Mouse (Mus musculus) liver, embryonic 15.5 days (tissue): ENCODE measurements at regions not wholly inside any gene's neighbourhood (a gene's known extent, or its start where the extent isn't known, plus 50 kb on each side); places are given as distances from the start of the nearest gene placed in this dataset.

Experiments
- ATAC-seq: fragments of 200-750 bp; cut with Nextera tagmentation; 2 replicates; pipeline ENCODE4 v1.8.0; 2017; ENCODE audit warnings: moderate number of reproducible peaks, mild to moderate bottlenecking, moderate library complexity; ENCODE audit not compliant: insufficient read depth
- H3K27ac ChIP-seq: fragments of 300-500 bp; sonication (generic); replicated peaks from 2 replicates; pipeline ENCODE4 v1.5.1; 2015; ENCODE audit warnings: mild to moderate bottlenecking, inconsistent platforms
- H3K27me3 ChIP-seq: fragments of 300-500 bp; sonication (generic); 2 replicates; pipeline ENCODE4 v1.6.1; 2015; ENCODE audit warnings: mild to moderate bottlenecking, inconsistent platforms
- H3K36me3 ChIP-seq: fragments of 300-500 bp; sonication (generic); replicated peaks from 2 replicates; pipeline ENCODE4 v1.6.1; 2015; ENCODE audit warnings: moderate library complexity, mild to moderate bottlenecking, inconsistent platforms
- H3K4me1 ChIP-seq: fragments of 300-500 bp; sonication (generic); replicated peaks from 2 replicates; pipeline ENCODE4 v1.6.1; 2015; ENCODE audit warnings: inconsistent platforms
- H3K4me2 ChIP-seq: fragments of 300-500 bp; sonication (generic); 2 replicates; pipeline ENCODE4 v1.6.1; 2015; ENCODE audit warnings: moderate library complexity, mild to moderate bottlenecking, inconsistent platforms
- H3K4me3 ChIP-seq: fragments of 300-500 bp; sonication (generic); replicated peaks from 2 replicates; pipeline ENCODE4 v1.5.1; 2015; ENCODE audit warnings: mild to moderate bottlenecking, inconsistent platforms
- H3K9ac ChIP-seq: fragments of 300-500 bp; sonication (generic); 2 replicates; pipeline ENCODE4 v1.6.1; 2015; ENCODE audit warnings: moderate library complexity, mild to moderate bottlenecking, inconsistent platforms
- H3K9me3 ChIP-seq: fragments of 300-500 bp; sonication (generic); replicated peaks from 2 replicates; pipeline ENCODE4 v1.6.1; 2016; ENCODE audit warnings: inconsistent platforms
- WGBS: fragments of 180-500 bp; shearing (Covaris S2); methylation state at CpG from one replicate; pipeline ENCODE4 v1.1.7; 2015; ENCODE audit warnings: mixed read lengths; ENCODE audit not compliant: insufficient replicate concordance; 5-methylcytosine and 5-hydroxymethylcytosine counted together

- H3K36me3 ChIP-seq, result no peaks in the 10 kb centered on the region
- H3K27me3 ChIP-seq, result no peaks in the 10 kb centered on the region
- H3K4me1 ChIP-seq, result no peaks in the 10 kb centered on the region
- H3K9ac ChIP-seq, result no peak overlapping the region
- no peak overlapping the region for H3K27ac ChIP-seq
- H3K4me2 ChIP-seq, result no peak overlapping the region
- H3K4me3 ChIP-seq, result no peak overlapping the region
- WGBS, result 46% methylated on average over 13 of the region's 13 CpGs
- no peaks in the 10 kb centered on the region for H3K9me3 ChIP-seq
- no peak for ATAC-seq
Measured at GRCm38 (mm10) chr12:110082921-110083320, 195.9 kb upstream of the Dio3 start.

- Histone ChIP-seq H3K36me3 (no peaks in the 10 kb centered on the region), H3K9me3 (no peaks in the 10 kb centered on the region), H3K4me3 (no peak overlapping the region), H3K4me1 (no peaks in the 10 kb centered on the region), H3K27ac (no peak overlapping the region), H3K9ac (no peak overlapping the region), H3K27me3 (no peaks in the 10 kb centered on the region), H3K4me2 (no peak overlapping the region)
- no peak for ATAC-seq
- WGBS, result 62% methylated on average over 5 of the region's 5 CpGs
Measured at GRCm38 (mm10) chr12:110083471-110083870, 195.4 kb upstream of the Dio3 start.

GRCm38 (mm10) chr12:110086921-110087320, 191.9 kb upstream of the Dio3 start:
- WGBS, result 72% methylated on average over 2 of the region's 2 CpGs
- Histone ChIP-seq H3K4me3 (no peak overlapping the region), H3K9me3 (no peaks in the 10 kb centered on the region), H3K36me3 (no peaks in the 10 kb centered on the region), H3K9ac (no peak overlapping the region), H3K27ac (no peak overlapping the region), H3K27me3 (no peaks in the 10 kb centered on the region), H3K4me1 (no peaks in the 10 kb centered on the region), H3K4me2 (no peak overlapping the region)
- no peak for ATAC-seq

- ATAC-seq, result no peak
- no peak overlapping the region for H3K4me2 ChIP-seq
- no peaks in the 10 kb centered on the region for H3K9me3 ChIP-seq
- no peak overlapping the region for H3K27ac ChIP-seq
- H3K4me3 ChIP-seq, result no peak overlapping the region
- H3K9ac ChIP-seq, result no peak overlapping the region
- no peaks in the 10 kb centered on the region for H3K36me3 ChIP-seq
- H3K27me3 ChIP-seq, result no peaks in the 10 kb centered on the region
- no peaks in the 10 kb centered on the region for H3K4me1 ChIP-seq
Measured at GRCm38 (mm10) chr12:110087812-110088211, 191.1 kb upstream of the Dio3 start.

- Histone ChIP-seq H3K9ac (no peak overlapping the region), H3K4me2 (no peak overlapping the region), H3K27me3 (no peaks in the 10 kb centered on the region), H3K36me3 (no peaks in the 10 kb centered on the region), H3K9me3 (no peaks in the 10 kb centered on the region), H3K4me3 (no peak overlapping the region), H3K4me1 (no peaks in the 10 kb centered on the region), H3K27ac (no peak overlapping the region)
- no peak for ATAC-seq
- 78% methylated on average over 7 of the region's 7 CpGs for WGBS
Measured at GRCm38 (mm10) chr12:110102186-110102585, 176.7 kb upstream of the Dio3 start.

- no peak overlapping the region for H3K4me3 ChIP-seq
- H3K27ac ChIP-seq, result no peak overlapping the region
- no peak overlapping the region for H3K9ac ChIP-seq
- no peaks in the 10 kb centered on the region for H3K36me3 ChIP-seq
- no peaks in the 10 kb centered on the region for H3K27me3 ChIP-seq
- no peaks in the 10 kb centered on the region; the same call in 1 of the 2 replicates for H3K9me3 ChIP-seq
- no peak overlapping the region for H3K4me2 ChIP-seq
- ATAC-seq, result no peak
- WGBS, result 53% methylated on average over 11 of the region's 11 CpGs
- H3K4me1 ChIP-seq, result no peaks in the 10 kb centered on the region
Measured at GRCm38 (mm10) chr12:110112051-110112722, 166.7 kb upstream of the Dio3 start.

GRCm38 (mm10) chr12:110112723-110113105, 166.2 kb upstream of the Dio3 start:
- no peak overlapping the region for H3K4me2 ChIP-seq
- H3K4me1 ChIP-seq, result no peaks in the 10 kb centered on the region
- no peak for ATAC-seq
- no peak overlapping the region for H3K9ac ChIP-seq
- no peaks in the 10 kb centered on the region; the same call in 1 of the 2 replicates for H3K9me3 ChIP-seq
- no peaks in the 10 kb centered on the region for H3K27me3 ChIP-seq
- 63% methylated on average over 7 of the region's 7 CpGs for WGBS
- no peak overlapping the region for H3K27ac ChIP-seq
- H3K36me3 ChIP-seq, result no peaks in the 10 kb centered on the region
- H3K4me3 ChIP-seq, result no peak overlapping the region

- Histone ChIP-seq H3K9me3 (no peaks in the 10 kb centered on the region), H3K27me3 (no peaks in the 10 kb centered on the region), H3K4me3 (no peak overlapping the region), H3K4me1 (no peaks in the 10 kb centered on the region), H3K4me2 (no peak overlapping the region), H3K9ac (no peak overlapping the region), H3K27ac (no peak overlapping the region), H3K36me3 (no peaks in the 10 kb centered on the region)
- 55% methylated on average over 7 of the region's 7 CpGs for WGBS
- ATAC-seq, result no peak
Measured at GRCm38 (mm10) chr12:110120141-110120540, 158.7 kb upstream of the Dio3 start.

GRCm38 (mm10) chr12:110122976-110123375, 155.9 kb upstream of the Dio3 start:
- no peak for ATAC-seq
- Histone ChIP-seq H3K27me3 (no peaks in the 10 kb centered on the region), H3K9ac (no peak overlapping the region), H3K36me3 (no peaks in the 10 kb centered on the region), H3K4me3 (no peak overlapping the region), H3K27ac (no peak overlapping the region), H3K4me2 (no peak overlapping the region), H3K9me3 (no peaks in the 10 kb centered on the region), H3K4me1 (no peaks in the 10 kb centered on the region)
- WGBS, result 72% methylated on average over 4 of the region's 4 CpGs

GRCm38 (mm10) chr12:110126525-110126924, 152.3 kb upstream of the Dio3 start:
- H3K27ac ChIP-seq, result no peak overlapping the region
- H3K9ac ChIP-seq, result no peak overlapping the region
- H3K36me3 ChIP-seq, result no peaks in the 10 kb centered on the region
- no peaks in the 10 kb centered on the region for H3K4me1 ChIP-seq
- H3K4me2 ChIP-seq, result no peak overlapping the region
- 70% methylated on average over 7 of the region's 7 CpGs for WGBS
- no peak for ATAC-seq
- no peak overlapping the region for H3K4me3 ChIP-seq
- H3K9me3 ChIP-seq, result no peaks in the 10 kb centered on the region
- no peaks in the 10 kb centered on the region for H3K27me3 ChIP-seq

GRCm38 (mm10) chr12:110145379-110145778, 133.5 kb upstream of the Dio3 start:
- no peaks in the 10 kb centered on the region for H3K9me3 ChIP-seq
- no peak overlapping the region for H3K9ac ChIP-seq
- H3K4me3 ChIP-seq, result no peak overlapping the region
- no peak overlapping the region for H3K27ac ChIP-seq
- 55% methylated on average over 5 of the region's 5 CpGs for WGBS
- no peaks in the 10 kb centered on the region for H3K36me3 ChIP-seq
- no peaks in the 10 kb centered on the region for H3K4me1 ChIP-seq
- no peaks in the 10 kb centered on the region for H3K27me3 ChIP-seq
- no peak for ATAC-seq
- H3K4me2 ChIP-seq, result no peak overlapping the region

GRCm38 (mm10) chr12:110154225-110154962, 124.5 kb upstream of the Dio3 start:
- Histone ChIP-seq H3K4me2 (no peak overlapping the region), H3K27ac (no peak overlapping the region), H3K9ac (no peak overlapping the region), H3K27me3 (no peaks in the 10 kb centered on the region), H3K9me3 (no peaks in the 10 kb centered on the region), H3K36me3 (no peaks in the 10 kb centered on the region), H3K4me1 (no peaks in the 10 kb centered on the region), H3K4me3 (no peak overlapping the region)
- no peak for ATAC-seq
- WGBS, result 64% methylated on average over 8 of the region's 8 CpGs
